Mouse (Mus musculus) cortical plate, adult 2 months (tissue): Measurements from ENCODE around the gene Ift46.

Experiments used
- CTCF ChIP-seq: fragments of 200-500 bp; IDR thresholded peaks from 2 replicates; pipeline ENCODE4 v1.5.1; 2011; ENCODE audit warnings: mild to moderate bottlenecking, control low read depth, low read length; ENCODE audit not compliant: insufficient read depth; ENCODE audit errors: extremely low read depth
- POLR2A ChIP-seq: fragments of 200-500 bp; IDR thresholded peaks from 2 replicates; pipeline ENCODE4 v1.6.1; 2011; ENCODE audit warnings: mild to moderate bottlenecking, low read length, control low read depth; ENCODE audit not compliant: insufficient read depth; ENCODE audit errors: extremely low read depth

GRCm38 (mm10) chr9:44746666-44747065 lies 21.0 kb upstream of the Ift46 start:
- TF ChIP-seq CTCF (no peak), POLR2A (no peak)
